8 mouse cellular contexts compared by ENCODE assay signal in the genomic region with DNA sequence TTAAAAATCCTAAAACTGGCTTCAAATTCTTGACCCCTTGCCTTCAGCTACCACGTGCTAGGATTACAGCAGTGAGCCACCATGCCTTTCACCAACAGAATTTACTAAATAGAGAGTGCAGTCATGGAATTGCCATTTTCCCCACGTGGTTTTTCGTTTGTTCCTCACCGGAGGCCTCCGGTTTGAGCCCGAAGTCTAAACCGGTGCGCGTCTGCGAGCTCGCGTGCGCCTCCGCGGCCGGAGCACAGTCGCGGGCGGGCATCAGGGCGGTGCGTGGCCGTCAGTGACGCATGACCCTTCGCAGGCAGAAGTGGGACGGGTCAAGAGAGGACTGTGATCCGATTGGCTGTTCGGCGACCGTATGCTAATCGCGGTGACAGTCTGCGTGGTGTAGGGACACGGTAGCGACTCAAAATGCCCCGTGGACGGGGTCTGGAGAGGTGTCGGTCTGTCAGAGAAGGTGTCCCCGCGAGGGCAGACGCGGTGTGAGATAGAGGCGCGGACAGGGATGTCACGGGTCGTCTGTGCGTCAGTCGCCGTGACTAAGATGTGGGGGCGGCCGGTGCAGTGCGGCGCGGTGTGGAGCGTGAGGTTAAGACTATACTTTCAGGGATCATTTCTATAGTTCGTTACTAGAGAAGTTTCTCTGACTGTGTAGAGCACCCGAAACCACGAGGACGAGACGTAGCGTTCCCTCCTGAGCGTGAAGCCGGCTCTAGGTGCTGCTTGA. TPM values are rescaled to one million over a fixed set of nuclear protein-coding genes. Genes with fewer than 3 reads are reported as not detected.
A peak's percentile ranks its signal among the peaks of the same experiment; 100 is the strongest.
DNase-seq lines count a peak whose midpoint lies in the region; ATAC-seq and TF ChIP-seq lines count a peak whose summit lies in the region.
"Not testable (repeated sequence)": the region's sequence is repeated elsewhere in the genome, so short reads cannot be mapped to it uniquely, and the experiment has no call there.

No protein-coding gene starts in this region.

- DNase-seq in T-cell, adult 2 months (ENCODE audit: low spot score), result peak; percentile 77
- peak; percentile 76 to 82 for DNase-seq in gastrocnemius, adult 8-10 months (ENCODE audit: low spot score in 2 of 2)
- peak; percentile 81 for DNase-seq in hindbrain, postnatal 0 days (ENCODE audit: low spot score)
- DNase-seq in left cerebral cortex, adult 8-10 months (ENCODE audit: low spot score in 2 of 2), result peak; percentile 73 to 85
- DNase-seq in right cerebral cortex, adult 18-20 months, result peak; percentile 87
- peak; percentile 65 for DNase-seq in urinary bladder, adult 2 months (ENCODE audit: low spot score)

- H3K27ac ChIP-seq in cortical plate, adult 2 months (ENCODE audit: insufficient read depth, low read length), result peak overlapping the region; percentile 60
- H3K27ac ChIP-seq in hindbrain, postnatal 0 days, result peak overlapping the region; percentile 74

- WGBS in hindbrain, postnatal 0 days, result under 1% methylated on average over 30 of the region's 62 CpGs

- TF ChIP-seq CTCF in cortical plate, adult 2 months (IDR thresholded peaks at IDR 0.05; ENCODE audit: extremely low read depth, insufficient read depth, low read length), result not testable (repeated sequence)
- TF ChIP-seq CTCF in hindbrain, postnatal 0 days (IDR thresholded peaks at IDR 0.05; ENCODE audit: low read depth), result 0 out of 2 replicates have a peak, but pooled peaks have one; percentile 9

- H3K4me2 ChIP-seq in hindbrain, postnatal 0 days (ENCODE audit: low read depth, low read length), result peak overlapping the region; percentile 47

- not testable (repeated sequence) for H3K9me3 ChIP-seq in hindbrain, postnatal 0 days (ENCODE audit: low read length)

- peak; percentile 98 for ATAC-seq in hindbrain, postnatal 0 days
- peak; percentile 97 for ATAC-seq in megakaryocyte, adult 5-6 weeks (ENCODE audit: poor library complexity, severe bottlenecking)

- not testable (repeated sequence) for H3K9ac ChIP-seq in hindbrain, postnatal 0 days (replicated peaks; ENCODE audit: low read length)

- H3K36me3 ChIP-seq in hindbrain, postnatal 0 days (ENCODE audit: insufficient read depth, low read length), result not testable (repeated sequence)

- not testable (repeated sequence) for TF ChIP-seq POLR2A in cortical plate, adult 2 months (IDR thresholded peaks at IDR 0.05; ENCODE audit: extremely low read depth, insufficient read depth, low read length)

- not testable (repeated sequence) for H3K4me3 ChIP-seq in cortical plate, adult 2 months (ENCODE audit: insufficient read depth, low read length)
- peak overlapping the region; percentile 18; the same call in 1 of the 2 replicates for H3K4me3 ChIP-seq in hindbrain, postnatal 0 days (ENCODE audit: low read length)

- H3K4me1 ChIP-seq in cortical plate, adult 2 months (ENCODE audit: control insufficient read depth, insufficient read depth, low read length); hindbrain, postnatal 0 days (ENCODE audit: insufficient read depth, low read length): not testable (repeated sequence)

- H3K27me3 ChIP-seq in hindbrain, postnatal 0 days (ENCODE audit: insufficient read depth, low read length), result not testable (repeated sequence)

RNA-seq across cellular contexts. Expression of a gene that starts 37.9 kb away (rescaled TPM):
- 0.26 and 0.48 TPM in 2 replicates for polyA plus RNA-seq in cortical plate, adult 2 months (2012; rRNA removed)
- total RNA-seq in gastrocnemius, adult 8-10 months (2022), result not detected
- 0.47 and 0.73 TPM in 2 replicates for total RNA-seq in hindbrain, postnatal 0 days (2014; rRNA removed)
- polyA plus RNA-seq in hindbrain, postnatal 0 days (2015; fragmentation: Nextera tagmentation; extraction: Ambion mirVana), result 2.6 and 3.4 TPM in 2 replicates
- 1 to 10 TPM in 1 of 4 experiments, under 1 TPM in 1, not detected in 2; 0.57 to 1.4 TPM for total RNA-seq in left cerebral cortex, adult 8-10 months (2022)
- 0.13 and 0.43 TPM in 2 replicates for total RNA-seq in megakaryocyte, adult 5-6 weeks (2015)
- total RNA-seq in megakaryocyte, adult 5-6 weeks (2017), result 0.15 and 1.1 TPM in 2 replicates
- polyA plus RNA-seq in urinary bladder, adult 2 months (2012; rRNA removed), result 0.93 and 2.8 TPM in 2 replicates

RNA-seq across cellular contexts. Expression of a gene that starts 38.1 kb away (rescaled TPM):
- 3.0 and 3.3 TPM in 2 replicates for polyA plus RNA-seq in cortical plate, adult 2 months (2012; rRNA removed)
- total RNA-seq in gastrocnemius, adult 8-10 months (2022), result under 1 TPM; 0.11 to 0.31 (median 0.24) TPM
- 3.5 and 3.7 TPM in 2 replicates for total RNA-seq in hindbrain, postnatal 0 days (2014; rRNA removed)
- 2.0 and 4.2 TPM in 2 replicates for polyA plus RNA-seq in hindbrain, postnatal 0 days (2015; fragmentation: Nextera tagmentation; extraction: Ambion mirVana)
- total RNA-seq in left cerebral cortex, adult 8-10 months (2022), result 1 to 10 TPM; 2.6 to 4.7 (median 4.0) TPM
- 4.6 and 4.8 TPM in 2 replicates for total RNA-seq in megakaryocyte, adult 5-6 weeks (2015)
- 5.2 and 5.7 TPM in 2 replicates for total RNA-seq in megakaryocyte, adult 5-6 weeks (2017)
- 1.0 and 1.2 TPM in 2 replicates for polyA plus RNA-seq in urinary bladder, adult 2 months (2012; rRNA removed)
